Mouse (Mus musculus) cerebellum, adult 2 months (tissue): ENCODE measurements at regions not wholly inside any gene's neighbourhood (a gene's known extent, or its start where the extent isn't known, plus 50 kb on each side); places are given as distances from the start of the nearest gene placed in this dataset.
"Not testable (repeated sequence)": the region's sequence is repeated elsewhere in the genome, so short reads cannot be mapped to it uniquely, and the experiment has no call there.

Source experiments
- DNase-seq, 2 experiments: peaks; one replicate each; pipeline ENCODE4 v3.0.0; 2021
- H3K27ac ChIP-seq: fragments of 200-500 bp; 2 replicates; pipeline ENCODE4 v1.5.1; 2012; ENCODE audit warnings: low read length, control low read depth, inconsistent platforms; ENCODE audit not compliant: insufficient read depth
- H3K27me3 ChIP-seq: fragments of 200-500 bp; 2 replicates; pipeline ENCODE4 v1.6.1; 2012; ENCODE audit warnings: inconsistent platforms, mild to moderate bottlenecking, low read length, moderate library complexity; ENCODE audit not compliant: control insufficient read depth, insufficient read depth
- H3K4me1 ChIP-seq: fragments of 200-500 bp; 2 replicates; pipeline ENCODE4 v1.6.1; 2011; ENCODE audit warnings: low read length; ENCODE audit not compliant: control insufficient read depth, insufficient read depth
- H3K4me3 ChIP-seq: fragments of 200-500 bp; replicated peaks from 2 replicates; pipeline ENCODE3; 2011; ENCODE audit warnings: mild to moderate bottlenecking, low read depth, low read length, control low read depth; ENCODE audit not compliant: insufficient read depth
- CTCF ChIP-seq: fragments of 200-500 bp; IDR thresholded peaks from 2 replicates; pipeline ENCODE4 v1.5.1; 2011; ENCODE audit warnings: low read depth, mild to moderate bottlenecking, control low read depth, low read length, moderate library complexity, borderline replicate concordance; ENCODE audit not compliant: insufficient read depth
- POLR2A ChIP-seq: fragments of 200-500 bp; IDR thresholded peaks from 2 replicates; pipeline ENCODE4 v1.6.1; 2011; ENCODE audit warnings: low read length, control low read depth, borderline replicate concordance; ENCODE audit not compliant: insufficient read depth
- WGBS: fragments of 180-500 bp; shearing (Covaris S2); methylation state at CpG from one replicate; pipeline ENCODE4 v1.1.7; 2018; 5-methylcytosine and 5-hydroxymethylcytosine counted together

GRCm38 (mm10) chrX:50675356-50675755 is 165.5 kb upstream of the Stk26 start:
- Histone ChIP-seq H3K4me1 (no peaks in the 10 kb centered on the region), H3K27ac (no peak overlapping the region), H3K27me3 (no peaks in the 10 kb centered on the region), H3K4me3 (no peak overlapping the region)
- TF ChIP-seq CTCF (no peak), POLR2A (no peak)
- WGBS: 9% methylated on average over 6 of the region's 6 CpGs
- DNase-seq: no peak

- peak; percentile 78 for TF ChIP-seq CTCF
- TF ChIP-seq POLR2A: no peak
- Histone ChIP-seq H3K4me3 (no peak overlapping the region), H3K27ac (no peak overlapping the region), H3K4me1 (no peaks in the 10 kb centered on the region), H3K27me3 (no peaks in the 10 kb centered on the region)
- WGBS: 32% methylated on average over 9 of the region's 9 CpGs
- peak; percentile 26 to 50 for DNase-seq
These were observed 182.8 kb upstream of the Stk26 start for GRCm38 (mm10) chrX:50657835-50658565.

GRCm38 (mm10) chrX:50657180-50657834 is 183.5 kb upstream of the Stk26 start:
- DNase-seq: no peak
- Histone ChIP-seq H3K27me3 (no peaks in the 10 kb centered on the region), H3K27ac (no peak overlapping the region), H3K4me3 (no peak overlapping the region), H3K4me1 (no peaks in the 10 kb centered on the region)
- 71% methylated on average over 6 of the region's 6 CpGs for WGBS
- TF ChIP-seq CTCF (no peak), POLR2A (no peak)

- not testable (repeated sequence) for H3K27me3 ChIP-seq, H3K27ac ChIP-seq, DNase-seq, H3K4me3 ChIP-seq, H3K4me1 ChIP-seq
- 90% methylated on average over 1 of the region's 1 CpGs for WGBS
These were observed 185.5 kb upstream of the Stk26 start for GRCm38 (mm10) chrX:50655380-50655779.

GRCm38 (mm10) chrX:50641347-50641746 is 199.5 kb upstream of the Stk26 start:
- DNase-seq: no peak
- WGBS: 41% methylated on average over 4 of the region's 4 CpGs
- H3K4me3 ChIP-seq: no peak overlapping the region
- TF ChIP-seq CTCF (no peak), POLR2A (no peak)
- H3K27ac ChIP-seq: no peak overlapping the region
- H3K4me1 ChIP-seq: no peaks in the 10 kb centered on the region
- H3K27me3 ChIP-seq: no peaks in the 10 kb centered on the region

GRCm38 (mm10) chrX:50635634-50636033 is 205.2 kb upstream of the Stk26 start:
- H3K4me1 ChIP-seq: no peaks in the 10 kb centered on the region
- peak overlapping the region; percentile 58 for H3K4me3 ChIP-seq
- TF ChIP-seq POLR2A (no peak), CTCF (no peak)
- WGBS: 10% methylated on average over 6 of the region's 6 CpGs
- no peak for DNase-seq
- no peaks in the 10 kb centered on the region for H3K27me3 ChIP-seq
- no peak overlapping the region for H3K27ac ChIP-seq

GRCm38 (mm10) chrX:50634842-50635615 is 205.8 kb upstream of the Stk26 start:
- TF ChIP-seq POLR2A (peak; percentile 37; the same call in 1 of the 2 replicates), CTCF (peak; percentile 39; the same call in 1 of the 2 replicates)
- WGBS: 3% methylated on average over 30 of the region's 30 CpGs

More at GRCm38 (mm10) chrX:50634842-50635615, 205.8 kb upstream of the Stk26 start:
- Histone ChIP-seq H3K4me1 (no peaks in the 10 kb centered on the region), H3K4me3 (peak overlapping the region; percentile 58), H3K27ac (no peak overlapping the region), H3K27me3 (no peaks in the 10 kb centered on the region)
- DNase-seq: peak; percentile 83 to 88
